Mouse (Mus musculus): ENCODE measurements at regions not wholly inside any gene's neighbourhood (a gene's known extent, or its start where the extent isn't known, plus 50 kb on each side); places are given as distances from the start of the nearest gene placed in this dataset.

DNA sequence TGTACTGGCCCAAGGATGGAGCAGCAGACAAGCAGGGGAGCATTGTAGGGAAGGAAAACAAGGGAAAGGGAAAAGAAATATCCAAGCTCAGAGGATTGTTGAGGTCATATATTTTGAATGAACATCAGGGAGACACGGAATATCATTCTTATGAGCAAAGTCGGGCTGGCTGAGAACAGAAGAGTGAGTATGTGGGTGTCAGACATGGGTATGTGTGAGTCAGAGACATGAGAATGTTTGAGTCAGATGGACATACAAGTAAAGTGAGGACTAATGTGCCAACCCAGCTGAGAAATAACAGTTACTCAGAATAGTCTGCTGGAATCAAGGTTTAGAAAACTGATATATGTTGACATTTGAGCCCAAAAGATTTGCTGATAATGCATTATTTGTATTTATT is 1038.9 kb upstream of the Gm597 start:
- peak; percentile 1 for DNase-seq
